Mouse (Mus musculus) liver, adult 2 months (tissue): ENCODE data around the gene Ptprz1. TPM values are rescaled to one million over a fixed set of nuclear protein-coding genes. Genes with fewer than 3 reads are reported as not detected.
A peak's percentile ranks its signal among the peaks of the same experiment; 100 is the strongest.
"Not testable (repeated sequence)": the region's sequence is repeated elsewhere in the genome, so short reads cannot be mapped to it uniquely, and the experiment has no call there.

Experiments
- DNase-seq: peaks from one replicate; pipeline ENCODE4 v3.0.0-alpha.2; 2011; ENCODE audit warnings: low read depth, low spot score; ENCODE audit errors: extremely low read depth
- H3K27ac ChIP-seq: fragments of 200-500 bp; replicated peaks from 2 replicates; pipeline ENCODE4 v1.5.1; 2012; ENCODE audit warnings: low read depth, mild to moderate bottlenecking, control low read depth, inconsistent platforms, low read length; ENCODE audit not compliant: insufficient read depth
- H3K27me3 ChIP-seq: fragments of 200-500 bp; 2 replicates; pipeline ENCODE4 v1.6.1; 2012; ENCODE audit warnings: mild to moderate bottlenecking, moderate library complexity, low read length, inconsistent platforms; ENCODE audit not compliant: control insufficient read depth, insufficient read depth
- H3K36me3 ChIP-seq: fragments of 200-500 bp; 2 replicates; pipeline ENCODE4 v1.6.1; 2012; ENCODE audit warnings: low read length, inconsistent platforms; ENCODE audit not compliant: control insufficient read depth, insufficient read depth
- H3K4me1 ChIP-seq: fragments of 200-500 bp; 2 replicates; pipeline ENCODE4 v1.6.1; 2011; ENCODE audit warnings: low read length; ENCODE audit not compliant: control insufficient read depth, insufficient read depth
- H3K4me3 ChIP-seq: fragments of 200-500 bp; 2 replicates; pipeline ENCODE4 v1.5.1; 2011; ENCODE audit warnings: low read depth, mild to moderate bottlenecking, control low read depth, low read length, moderate library complexity; ENCODE audit not compliant: insufficient read depth
- H3K79me2 ChIP-seq: fragments of 200-500 bp; 2 replicates; pipeline ENCODE4 v1.6.1; 2012; ENCODE audit warnings: inconsistent platforms, mild to moderate bottlenecking, low read length, moderate library complexity; ENCODE audit not compliant: control insufficient read depth, insufficient read depth
- H3K9ac ChIP-seq: fragments of 200-500 bp; 2 replicates; pipeline ENCODE4 v1.6.1; 2012; ENCODE audit warnings: low read depth, mild to moderate bottlenecking, control low read depth, inconsistent platforms, low read length
- CTCF ChIP-seq: fragments of 200-500 bp; IDR thresholded peaks from 2 replicates; pipeline ENCODE4 v1.5.1; 2011; ENCODE audit warnings: low read depth, low read length, control low read depth
- POLR2A ChIP-seq: fragments of 200-500 bp; IDR thresholded peaks from 2 replicates; pipeline ENCODE4 v1.6.1; 2011; ENCODE audit warnings: low read length, control low read depth; ENCODE audit not compliant: insufficient read depth; ENCODE audit errors: extremely low read depth
- WGBS: fragments of 180-500 bp; shearing (Covaris S2); methylation state at CpG from one replicate; pipeline ENCODE4 v1.1.7; 2018; 5-methylcytosine and 5-hydroxymethylcytosine counted together
- polyA plus RNA-seq: library from polyadenylated mRNA; depleted of rRNA; stranded (reverse); fragments of >200 nt; gene quantifications from 2 replicates; pipeline ENCODE4 v1.2.3, GENCODE M21; 2012
- total RNA-seq: library from RNA; depleted of rRNA; stranded (reverse); fragments of >200 nt; gene quantifications from 2 replicates; pipeline ENCODE4 v1.2.3, GENCODE M21; 2014

Ptprz1 gene
- total and polyA plus RNA-seq, 2 experiments = under 0.01 to 0.02 TPM

DNA sequence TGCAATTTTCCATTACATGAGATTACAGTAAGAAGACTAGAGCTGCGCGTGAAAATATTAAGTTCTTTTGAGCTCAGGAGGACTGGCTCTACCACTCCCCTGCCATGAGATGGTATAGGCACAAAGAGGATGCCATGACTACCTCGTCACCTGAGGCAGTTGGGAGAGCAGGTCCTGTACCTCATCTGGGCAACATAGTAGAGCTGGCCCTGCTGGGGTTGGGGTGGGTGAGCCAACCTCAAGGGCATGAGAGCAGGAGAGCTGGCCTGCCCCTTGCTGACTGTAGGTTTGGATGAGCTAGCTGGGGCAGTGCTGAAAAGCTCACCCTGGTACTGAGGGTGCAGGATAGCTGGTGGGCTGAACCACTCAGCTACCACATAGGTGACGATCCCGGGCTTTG, 180.4 kb downstream of the Ptprz1 start:
- TF ChIP-seq POLR2A (no peak), CTCF (no peak)
- H3K27ac ChIP-seq = no peak overlapping the region
- H3K9ac ChIP-seq = no peak overlapping the region
- H3K4me3 ChIP-seq = no peak overlapping the region
- DNase-seq = no peak
- H3K4me1 ChIP-seq = no peaks in the 10 kb centered on the region
- H3K79me2 ChIP-seq = no peaks in the 10 kb centered on the region
- no peaks in the 10 kb centered on the region for H3K27me3 ChIP-seq
- no peaks in the 10 kb centered on the region for H3K36me3 ChIP-seq
- 95% methylated on average over 5 of the region's 5 CpGs for WGBS

DNA sequence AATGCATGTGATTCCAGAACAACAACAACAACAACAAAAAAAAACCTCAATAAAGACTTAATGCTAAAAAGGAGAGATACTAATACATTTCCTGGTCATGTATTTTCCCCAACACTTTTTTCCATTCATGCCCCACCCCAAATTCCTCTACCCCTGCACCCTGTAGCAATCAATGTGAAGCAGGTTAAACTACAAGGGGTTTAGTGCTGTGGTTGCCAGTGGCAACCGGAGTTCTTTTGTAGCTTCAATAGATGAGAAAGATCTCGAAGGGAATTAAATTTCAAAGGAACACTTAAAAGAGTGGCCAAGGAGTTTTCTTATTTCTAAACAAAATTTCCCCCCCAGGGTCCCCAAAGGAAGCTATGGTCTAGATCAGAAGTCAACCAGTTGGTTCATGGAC, 200.8 kb downstream of the Ptprz1 start:
- TF ChIP-seq POLR2A (no peak), CTCF (no peak)
- no peak overlapping the region for H3K4me3 ChIP-seq
- H3K79me2 ChIP-seq = no peaks in the 10 kb centered on the region
- H3K27ac ChIP-seq = no peak overlapping the region
- H3K9ac ChIP-seq = no peak overlapping the region
- 90% methylated on average over 2 of the region's 2 CpGs for WGBS
- H3K4me1 ChIP-seq = no peaks in the 10 kb centered on the region; the same call in 1 of the 2 replicates
- peaks cover 78% of the 10 kb centered on the region for H3K36me3 ChIP-seq
- DNase-seq = no peak
- no peaks in the 10 kb centered on the region for H3K27me3 ChIP-seq

DNA sequence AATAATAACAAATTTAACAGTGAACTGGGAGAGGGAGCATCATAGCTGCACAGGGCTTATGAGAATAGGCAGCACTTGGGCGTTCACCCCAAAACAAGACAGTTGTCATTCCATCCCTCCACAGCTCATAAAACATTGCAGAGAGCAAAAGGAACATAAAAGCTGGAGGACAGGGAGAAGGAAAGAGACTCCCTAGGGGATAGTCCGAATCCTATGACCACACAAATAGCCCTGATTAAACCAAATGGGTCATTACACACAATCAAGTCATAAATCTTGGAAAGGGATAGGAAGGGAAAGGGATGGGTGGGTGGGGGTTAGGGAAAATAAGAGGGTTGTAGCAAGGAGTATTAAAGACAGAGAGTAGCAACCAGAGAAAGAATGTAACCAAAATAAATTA, 203.0 kb downstream of the Ptprz1 start:
- no peak for DNase-seq
- TF ChIP-seq CTCF (no peak), POLR2A (no peak)
- 95% methylated on average over 2 of the region's 2 CpGs for WGBS

DNA sequence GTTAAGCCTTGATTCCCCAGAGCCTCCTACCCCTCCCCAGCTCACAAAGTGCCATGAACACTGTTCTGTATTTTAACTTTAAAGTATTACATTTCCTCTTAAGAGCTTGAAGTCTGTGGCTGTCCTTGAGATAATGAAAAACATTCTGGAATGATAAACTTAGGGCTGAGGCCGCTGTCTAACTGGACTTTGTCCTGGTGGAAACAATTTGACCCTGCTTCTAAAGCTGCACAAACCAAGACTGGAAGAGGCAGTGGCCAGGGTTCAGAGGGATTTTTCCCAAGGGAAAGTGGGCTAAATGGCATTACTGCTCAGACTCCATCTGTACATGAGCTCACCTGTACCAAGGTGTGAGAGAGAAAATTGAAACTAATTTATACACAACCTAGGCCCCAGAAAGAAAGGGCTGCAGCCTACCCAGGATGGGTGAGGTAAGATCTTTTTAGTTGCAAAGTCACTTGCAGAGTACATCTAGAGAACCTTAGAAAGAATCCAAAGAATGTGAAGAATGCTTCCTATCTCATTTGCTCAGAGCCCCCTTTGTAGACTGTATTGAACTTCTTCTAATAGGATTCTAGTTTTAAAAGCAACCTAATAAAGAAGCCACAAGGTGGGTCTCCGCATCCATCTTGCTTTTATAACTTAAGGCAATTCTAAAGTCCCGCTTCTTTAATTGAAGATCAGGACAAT, 204.8 kb downstream of the Ptprz1 start:
- Histone ChIP-seq H3K79me2 (no peaks in the 10 kb centered on the region; the same call in 1 of the 2 replicates), H3K36me3 (peaks cover 82% of the 10 kb centered on the region), H3K27me3 (no peaks in the 10 kb centered on the region), H3K27ac (no peak overlapping the region), H3K9ac (no peak overlapping the region), H3K4me3 (no peak overlapping the region), H3K4me1 (no peaks in the 10 kb centered on the region; the same call in 1 of the 2 replicates)
- WGBS = 67% methylated on average over 3 of the region's 3 CpGs
- peak; percentile 41 for DNase-seq
- TF ChIP-seq POLR2A (no peak), CTCF (no peak)

More for the DNA sequence above, 203.0 kb downstream of the Ptprz1 start:
- no peaks in the 10 kb centered on the region for H3K27me3 ChIP-seq
- peaks cover 83% of the 10 kb centered on the region for H3K36me3 ChIP-seq
- H3K9ac ChIP-seq = no peak overlapping the region
- H3K4me3 ChIP-seq = no peak overlapping the region
- no peaks in the 10 kb centered on the region for H3K79me2 ChIP-seq
- no peaks in the 10 kb centered on the region; the same call in 1 of the 2 replicates for H3K4me1 ChIP-seq
- H3K27ac ChIP-seq = no peak overlapping the region

DNA sequence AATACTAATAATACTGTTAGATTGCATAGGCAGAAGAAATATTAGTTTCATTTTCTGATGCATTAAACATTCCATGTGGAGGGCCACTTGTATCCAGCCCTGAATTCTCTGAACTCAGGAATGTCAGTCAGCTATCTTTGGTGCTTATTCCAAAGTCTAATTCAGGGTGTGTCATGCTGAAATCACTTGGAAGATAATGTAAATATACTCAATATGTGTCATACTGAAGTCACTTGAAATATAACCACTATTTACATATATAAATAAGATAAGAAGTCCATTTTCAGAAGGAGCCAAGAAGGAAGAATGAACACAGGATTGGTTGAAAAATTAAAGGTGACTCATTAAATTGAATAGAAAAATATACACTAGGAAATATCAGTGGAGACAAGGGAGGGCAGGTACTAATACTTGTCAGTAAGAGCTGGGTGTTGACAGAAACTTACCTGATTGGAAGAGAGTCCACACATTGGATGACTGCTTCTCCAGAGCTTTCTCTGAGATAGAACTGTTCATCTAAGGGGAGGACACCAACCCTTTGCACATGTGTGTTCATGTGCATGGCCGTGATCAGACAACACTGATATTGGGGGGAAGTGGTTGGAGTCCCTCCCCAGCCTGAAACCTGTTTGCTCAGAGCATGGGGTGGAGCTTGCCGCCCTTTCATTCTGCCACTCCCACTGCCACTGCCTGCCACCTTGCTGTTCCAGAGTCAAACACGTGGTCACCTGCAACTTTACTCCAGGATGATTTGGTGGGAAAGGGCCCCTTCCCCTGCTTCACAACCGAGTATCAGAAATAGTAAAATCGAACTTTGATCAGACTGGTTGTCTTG, 209.5 kb downstream of the Ptprz1 start:
- no peak overlapping the region for H3K4me3 ChIP-seq
- WGBS = 86% methylated on average over 5 of the region's 5 CpGs

DNA sequence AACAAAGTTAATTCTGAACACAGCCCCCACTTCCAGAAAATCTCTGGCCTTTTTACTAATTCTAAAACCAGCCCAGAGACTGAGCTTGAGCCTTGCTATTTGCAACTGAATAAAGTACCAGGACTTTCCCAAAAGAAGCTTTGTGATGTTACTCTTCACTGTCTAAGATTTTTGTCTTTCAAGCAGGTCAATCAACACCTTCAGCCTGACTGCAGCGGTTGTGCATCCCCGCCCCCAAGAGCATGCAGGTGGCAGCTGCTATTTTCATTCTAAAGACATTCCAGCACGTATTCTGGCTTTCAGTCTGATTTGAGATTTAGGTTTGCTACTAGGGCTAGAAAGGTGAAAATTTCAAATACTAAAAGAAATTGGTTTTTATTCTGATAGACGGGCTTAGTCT, 214.0 kb downstream of the Ptprz1 start:
- H3K79me2 ChIP-seq, H3K9ac ChIP-seq, DNase-seq, H3K27ac ChIP-seq, H3K4me1 ChIP-seq, H3K27me3 ChIP-seq, H3K4me3 ChIP-seq: not testable (repeated sequence)
- WGBS = 96% methylated on average over 4 of the region's 4 CpGs
- peaks cover 57% of the 10 kb centered on the region for H3K36me3 ChIP-seq

More for the DNA sequence above, 209.5 kb downstream of the Ptprz1 start:
- no peaks in the 10 kb centered on the region; the same call in 1 of the 2 replicates for H3K79me2 ChIP-seq
- no peak overlapping the region for H3K27ac ChIP-seq
- DNase-seq = no peak
- no peaks in the 10 kb centered on the region; the same call in 1 of the 2 replicates for H3K4me1 ChIP-seq
- H3K27me3 ChIP-seq = no peaks in the 10 kb centered on the region
- TF ChIP-seq POLR2A (no peak), CTCF (no peak)
- no peak overlapping the region for H3K9ac ChIP-seq
- H3K36me3 ChIP-seq = peaks cover 62% of the 10 kb centered on the region

DNA sequence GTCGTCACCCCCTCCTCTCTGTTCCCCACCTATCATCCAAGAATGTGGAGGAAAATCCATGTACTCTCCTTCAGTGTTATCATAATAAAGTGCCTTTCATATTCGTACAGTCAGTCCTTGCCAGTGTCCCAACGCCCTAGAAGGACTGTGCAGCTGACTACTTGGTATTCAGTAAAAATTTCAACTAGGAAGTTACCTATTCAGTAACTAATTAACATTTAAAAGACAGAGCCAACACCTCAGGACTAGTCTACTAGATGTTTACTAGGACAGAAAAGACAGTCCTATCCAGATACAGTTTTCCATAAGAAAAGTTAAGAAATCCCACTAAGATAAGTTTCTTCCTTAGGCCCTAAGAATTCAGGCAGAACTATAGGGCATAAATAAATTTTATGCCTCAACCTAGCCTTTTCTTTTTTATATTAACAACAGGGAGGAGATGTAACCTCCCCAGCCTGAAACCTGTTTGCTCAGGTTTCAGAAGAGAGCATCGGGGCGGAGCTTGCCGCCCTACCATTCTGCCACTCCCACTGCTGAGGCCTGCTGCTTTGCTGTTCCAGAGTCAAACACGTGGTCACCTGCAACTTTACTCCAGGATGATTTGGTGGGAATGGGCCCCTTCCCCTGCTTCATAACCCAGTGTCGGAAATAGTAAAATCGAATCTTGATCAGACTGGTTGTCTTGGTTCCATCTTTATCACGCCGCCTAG, 215.2 kb downstream of the Ptprz1 start:
- not testable (repeated sequence) for H3K27ac ChIP-seq, H3K27me3 ChIP-seq, H3K4me1 ChIP-seq, DNase-seq, H3K79me2 ChIP-seq, H3K4me3 ChIP-seq, H3K9ac ChIP-seq
- peaks cover 56% of the 10 kb centered on the region for H3K36me3 ChIP-seq
- 87% methylated on average over 11 of the region's 11 CpGs for WGBS
